Mouse (Mus musculus) liver, adult 2 months (tissue): ENCODE results near the gene Prim1. TPM values are rescaled to one million over a fixed set of nuclear protein-coding genes. Genes with fewer than 3 reads are reported as not detected.

ENCODE experiments used
- DNase-seq: peaks from one replicate; pipeline ENCODE4 v3.0.0-alpha.2; 2011; ENCODE audit warnings: low read depth, low spot score; ENCODE audit errors: extremely low read depth
- H3K27ac ChIP-seq: fragments of 200-500 bp; replicated peaks from 2 replicates; pipeline ENCODE4 v1.5.1; 2012; ENCODE audit warnings: low read depth, mild to moderate bottlenecking, control low read depth, inconsistent platforms, low read length; ENCODE audit not compliant: insufficient read depth
- H3K27me3 ChIP-seq: fragments of 200-500 bp; 2 replicates; pipeline ENCODE4 v1.6.1; 2012; ENCODE audit warnings: mild to moderate bottlenecking, moderate library complexity, low read length, inconsistent platforms; ENCODE audit not compliant: control insufficient read depth, insufficient read depth
- H3K36me3 ChIP-seq: fragments of 200-500 bp; 2 replicates; pipeline ENCODE4 v1.6.1; 2012; ENCODE audit warnings: low read length, inconsistent platforms; ENCODE audit not compliant: control insufficient read depth, insufficient read depth
- H3K4me1 ChIP-seq: fragments of 200-500 bp; 2 replicates; pipeline ENCODE4 v1.6.1; 2011; ENCODE audit warnings: low read length; ENCODE audit not compliant: control insufficient read depth, insufficient read depth
- H3K4me3 ChIP-seq: fragments of 200-500 bp; 2 replicates; pipeline ENCODE4 v1.5.1; 2011; ENCODE audit warnings: low read depth, mild to moderate bottlenecking, control low read depth, low read length, moderate library complexity; ENCODE audit not compliant: insufficient read depth
- H3K79me2 ChIP-seq: fragments of 200-500 bp; 2 replicates; pipeline ENCODE4 v1.6.1; 2012; ENCODE audit warnings: inconsistent platforms, mild to moderate bottlenecking, low read length, moderate library complexity; ENCODE audit not compliant: control insufficient read depth, insufficient read depth
- H3K9ac ChIP-seq: fragments of 200-500 bp; 2 replicates; pipeline ENCODE4 v1.6.1; 2012; ENCODE audit warnings: low read depth, mild to moderate bottlenecking, control low read depth, inconsistent platforms, low read length
- CTCF ChIP-seq: fragments of 200-500 bp; IDR thresholded peaks from 2 replicates; pipeline ENCODE4 v1.5.1; 2011; ENCODE audit warnings: low read depth, low read length, control low read depth
- POLR2A ChIP-seq: fragments of 200-500 bp; IDR thresholded peaks from 2 replicates; pipeline ENCODE4 v1.6.1; 2011; ENCODE audit warnings: low read length, control low read depth; ENCODE audit not compliant: insufficient read depth; ENCODE audit errors: extremely low read depth
- WGBS: fragments of 180-500 bp; shearing (Covaris S2); methylation state at CpG from one replicate; pipeline ENCODE4 v1.1.7; 2018; 5-methylcytosine and 5-hydroxymethylcytosine counted together
- polyA plus RNA-seq: library from polyadenylated mRNA; depleted of rRNA; stranded (reverse); fragments of >200 nt; gene quantifications from 2 replicates; pipeline ENCODE4 v1.2.3, GENCODE M21; 2012
- total RNA-seq: library from RNA; depleted of rRNA; stranded (reverse); fragments of >200 nt; gene quantifications from 2 replicates; pipeline ENCODE4 v1.2.3, GENCODE M21; 2014

Gene Prim1
- total and polyA plus RNA-seq, 2 experiments, result 1.3 to 3.5 TPM

DNA sequence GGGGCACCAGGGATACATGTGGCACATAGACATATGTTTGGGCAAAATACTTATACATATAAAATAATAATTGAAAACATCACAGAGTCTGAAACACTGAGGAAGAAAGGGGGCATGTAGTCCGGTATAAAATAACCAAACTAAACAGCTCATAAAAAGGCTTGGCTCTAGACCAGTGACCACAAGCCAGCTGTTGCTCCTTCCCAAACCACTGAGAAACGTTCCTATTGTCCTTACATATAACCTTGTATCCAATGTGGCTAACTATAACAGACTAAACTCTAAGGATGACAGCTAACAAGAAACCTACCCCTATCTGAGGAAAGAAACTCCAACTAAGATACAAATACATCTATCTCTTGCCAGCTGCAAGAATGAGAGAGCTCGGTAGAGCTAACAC, 40.9 kb upstream of the Prim1 start:
- Histone ChIP-seq H3K4me3 (no peak overlapping the region), H3K27ac (no peak overlapping the region), H3K4me1 (peaks cover 10% of the 10 kb centered on the region), H3K9ac (no peak overlapping the region), H3K79me2 (no peaks in the 10 kb centered on the region), H3K36me3 (no peaks in the 10 kb centered on the region), H3K27me3 (no peaks in the 10 kb centered on the region)
- 85% methylated on average over 3 of the region's 3 CpGs for WGBS
- DNase-seq, result no peak
- no peak for TF ChIP-seq POLR2A

DNA sequence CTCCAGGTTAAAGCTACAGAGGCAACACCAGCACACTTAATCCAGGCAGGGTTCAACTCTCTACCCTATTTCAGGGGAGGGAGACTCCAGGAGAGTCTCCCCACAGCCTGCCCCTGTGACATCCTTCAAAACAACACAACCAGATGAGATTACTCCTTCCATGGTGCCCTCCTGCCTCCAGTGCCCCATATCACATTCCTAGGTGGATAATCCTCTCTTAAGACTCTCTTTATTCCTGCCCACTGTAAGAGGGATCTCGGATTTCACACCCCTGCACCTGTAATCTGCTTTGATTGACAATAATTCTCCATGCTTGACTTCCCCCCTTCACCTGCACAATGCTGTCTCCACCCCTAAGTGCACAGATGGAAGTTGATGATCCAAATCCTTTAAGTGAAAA, 39.5 kb upstream of the Prim1 start:
- Histone ChIP-seq H3K36me3 (no peaks in the 10 kb centered on the region), H3K9ac (no peak overlapping the region), H3K79me2 (no peaks in the 10 kb centered on the region), H3K27me3 (no peaks in the 10 kb centered on the region), H3K4me3 (no peak overlapping the region), H3K27ac (no peak overlapping the region), H3K4me1 (peaks cover 3% of the 10 kb centered on the region)
- WGBS, result 59% methylated on average over 1 of the region's 1 CpGs
- no peak for TF ChIP-seq CTCF
- TF ChIP-seq POLR2A, result no peak
- no peak for DNase-seq

DNA sequence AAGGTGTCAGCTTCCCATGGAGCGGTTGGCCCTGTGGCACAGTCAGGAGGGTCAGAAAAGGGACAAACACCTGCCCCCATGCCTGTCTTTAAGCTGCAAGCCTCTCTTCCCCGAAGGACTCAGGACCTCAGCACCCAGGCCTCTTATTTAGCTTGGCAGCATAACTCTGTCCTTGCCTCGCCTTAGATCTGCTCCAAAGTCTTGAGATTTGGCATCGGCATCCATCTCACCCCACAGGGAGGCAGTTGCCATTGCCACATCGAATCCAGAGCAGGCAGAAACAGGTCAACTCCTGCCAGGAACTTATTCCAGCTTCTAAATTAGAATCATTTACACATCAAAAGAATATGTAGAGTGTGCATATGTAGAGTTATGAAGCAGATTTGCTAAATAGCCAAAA, 30.3 kb upstream of the Prim1 start:
- 58% methylated on average over 5 of the region's 5 CpGs for WGBS
- no peaks in the 10 kb centered on the region for H3K27me3 ChIP-seq
- H3K79me2 ChIP-seq, result no peaks in the 10 kb centered on the region
- H3K9ac ChIP-seq, result no peak overlapping the region
- H3K4me3 ChIP-seq, result no peak overlapping the region
- no peak overlapping the region for H3K27ac ChIP-seq
- TF ChIP-seq CTCF (no peak), POLR2A (no peak)
- no peak for DNase-seq
- H3K4me1 ChIP-seq, result no peaks in the 10 kb centered on the region
- no peaks in the 10 kb centered on the region for H3K36me3 ChIP-seq

DNA sequence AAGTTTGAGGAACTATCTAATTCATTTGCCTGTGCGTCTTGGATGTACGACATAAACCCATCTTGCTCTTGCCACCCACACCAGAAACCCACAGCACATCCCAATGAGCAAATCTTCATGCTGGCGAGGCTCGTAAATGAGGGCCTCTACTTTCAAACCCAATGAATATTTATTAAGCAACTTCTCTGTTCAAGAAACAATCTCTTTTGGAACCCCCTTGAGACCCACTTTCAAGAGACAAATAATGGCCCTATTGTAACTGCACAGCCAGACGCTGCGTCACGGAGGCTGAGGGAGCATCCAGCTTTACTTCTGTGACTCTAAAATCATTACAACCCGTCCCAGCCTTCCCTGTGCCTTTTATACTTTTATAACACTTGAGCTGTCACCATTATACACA, 29.4 kb upstream of the Prim1 start:
- no peak for DNase-seq
- Histone ChIP-seq H3K27ac (no peak overlapping the region), H3K9ac (no peak overlapping the region), H3K27me3 (no peaks in the 10 kb centered on the region), H3K79me2 (no peaks in the 10 kb centered on the region), H3K4me1 (no peaks in the 10 kb centered on the region), H3K4me3 (no peak overlapping the region), H3K36me3 (no peaks in the 10 kb centered on the region)
- 92% methylated on average over 8 of the region's 8 CpGs for whole genome bisulfite sequencing
- TF ChIP-seq POLR2A, result no peak
- TF ChIP-seq CTCF, result no peak

DNA sequence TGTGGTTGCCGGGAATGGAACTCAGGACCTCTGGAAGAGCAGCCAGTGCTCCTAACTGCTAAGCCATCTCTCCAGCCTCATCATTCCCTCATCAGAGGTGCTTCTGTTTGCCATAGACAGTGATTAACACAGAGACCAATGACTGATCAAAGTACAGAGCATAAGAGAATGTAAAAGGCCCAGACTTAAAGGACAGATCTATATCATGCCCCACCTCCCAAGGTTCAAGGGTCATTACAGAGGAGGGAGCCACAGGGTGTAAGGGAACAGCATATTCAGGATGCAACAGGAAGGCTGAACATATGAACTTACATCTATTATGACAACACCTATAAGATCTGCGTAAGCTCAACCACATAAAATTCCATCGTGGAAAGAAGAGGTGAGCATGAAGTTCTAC, 18.3 kb upstream of the Prim1 start:
- no peak for DNase-seq
- TF ChIP-seq POLR2A, result no peak
- TF ChIP-seq CTCF, result no peak
- 74% methylated on average over 3 of the region's 3 CpGs for WGBS

DNA sequence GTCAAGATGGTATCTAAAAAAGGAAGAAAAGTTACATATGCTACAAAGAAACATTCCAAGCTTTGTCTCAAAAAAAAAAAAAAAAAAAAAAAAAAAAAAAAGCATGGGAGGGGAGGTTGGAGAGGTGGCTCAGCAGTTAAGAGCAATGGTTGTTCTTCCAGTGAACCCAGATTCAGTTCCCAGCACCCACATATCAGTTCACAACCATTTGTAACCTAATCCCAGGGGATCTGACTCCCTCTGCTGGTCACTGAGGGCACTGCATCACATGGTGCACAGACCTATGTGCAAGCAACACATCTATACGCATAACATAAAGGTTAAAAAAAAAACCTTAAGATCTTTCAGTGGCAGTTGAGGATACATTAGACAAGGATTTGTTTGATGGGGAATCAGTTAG, 16.7 kb upstream of the Prim1 start:
- Histone ChIP-seq H3K27ac (no peak overlapping the region), H3K36me3 (0 out of 2 replicates have a peak, but pooled peaks cover 2% of the 10 kb centered on the region), H3K4me1 (no peaks in the 10 kb centered on the region), H3K4me3 (no peak overlapping the region), H3K9ac (no peak overlapping the region), H3K79me2 (no peaks in the 10 kb centered on the region), H3K27me3 (no peaks in the 10 kb centered on the region)
- WGBS, result 100% methylated on average over 1 of the region's 1 CpGs
- TF ChIP-seq CTCF (peak; percentile 55), POLR2A (no peak)
- no peak for DNase-seq

More for the DNA sequence above, 18.3 kb upstream of the Prim1 start:
- Histone ChIP-seq H3K79me2 (no peaks in the 10 kb centered on the region), H3K4me3 (no peak overlapping the region), H3K27ac (no peak overlapping the region), H3K27me3 (no peaks in the 10 kb centered on the region), H3K9ac (no peak overlapping the region), H3K4me1 (no peaks in the 10 kb centered on the region), H3K36me3 (peaks cover 2% of the 10 kb centered on the region; the same call in 1 of the 2 replicates)
